Mouse (Mus musculus) liver, embryonic 16.5 days (tissue): Measurements from ENCODE around the gene Gm9. TPM values are rescaled to one million over a fixed set of nuclear protein-coding genes. Genes with fewer than 3 reads are reported as not detected.
"Not testable (repeated sequence)": the region's sequence is repeated elsewhere in the genome, so short reads cannot be mapped to it uniquely, and the experiment has no call there.

Experiments used
- ATAC-seq: fragments of 200-750 bp; cut with Nextera tagmentation; 2 replicates; pipeline ENCODE4 v1.8.0; 2017; ENCODE audit warnings: low read depth, mild to moderate bottlenecking, moderate number of reproducible peaks, moderate library complexity
- H3K27ac ChIP-seq: fragments of 300-500 bp; sonication (generic); 2 replicates; pipeline ENCODE4 v1.5.1; 2014; ENCODE audit warnings: mild to moderate bottlenecking, low read length
- H3K27me3 ChIP-seq: fragments of 300-500 bp; sonication (generic); 2 replicates; pipeline ENCODE4 v1.6.1; 2014; ENCODE audit warnings: low read depth, low read length, mixed read lengths; ENCODE audit not compliant: control insufficient read depth, insufficient read depth
- H3K36me3 ChIP-seq: fragments of 300-500 bp; sonication (generic); 2 replicates; pipeline ENCODE4 v1.6.1; 2014; ENCODE audit warnings: mild to moderate bottlenecking; ENCODE audit not compliant: control insufficient read depth, insufficient read depth
- H3K4me1 ChIP-seq: fragments of 300-500 bp; sonication (generic); 2 replicates; pipeline ENCODE4 v1.6.1; 2014; ENCODE audit warnings: low read depth, low read length, mixed read lengths; ENCODE audit not compliant: control insufficient read depth
- H3K4me2 ChIP-seq: fragments of 300-500 bp; sonication (generic); 2 replicates; pipeline ENCODE4 v1.6.1; 2014; ENCODE audit warnings: low read depth, low read length, mixed read lengths
- H3K4me3 ChIP-seq: fragments of 300-500 bp; sonication (generic); 2 replicates; pipeline ENCODE4 v1.5.1; 2014; ENCODE audit warnings: low read depth, mild to moderate bottlenecking, low read length
- H3K9ac ChIP-seq: fragments of 300-500 bp; sonication (generic); 2 replicates; pipeline ENCODE4 v1.6.1; 2014; ENCODE audit warnings: low read depth, low read length
- H3K9me3 ChIP-seq: fragments of 300-500 bp; sonication (generic); replicated peaks from 2 replicates; pipeline ENCODE4 v1.6.1; 2016; ENCODE audit warnings: low read length; ENCODE audit not compliant: control insufficient read depth
- WGBS: fragments of 180-500 bp; shearing (Covaris S2); extraction: QIAGEN DNeasy Blood & Tissue Kit; methylation state at CpG from one replicate; pipeline ENCODE4 v1.1.7; 2014; ENCODE audit not compliant: insufficient replicate concordance; 5-methylcytosine and 5-hydroxymethylcytosine counted together
- polyA plus RNA-seq: library from polyadenylated mRNA; unstranded; fragments of >200 nt; fragmentation: Nextera tagmentation; extraction: Ambion mirVana; gene quantifications from 2 replicates; pipeline ENCODE4 v1.2.1, GENCODE M21; 2015

Gm9 gene
- polyA plus RNA-seq = not detected in 2 replicates

- H3K36me3 ChIP-seq = no peaks in the 10 kb centered on the region
- no peak within 1 kb of the TSS for H3K27ac ChIP-seq
- no peaks in the 10 kb centered on the region for H3K27me3 ChIP-seq
- ATAC-seq = no peak
- H3K4me3 ChIP-seq = no peak within 1 kb of the TSS
- WGBS = 72% methylated on average over 10 of the region's 10 CpGs
- no peaks in the 10 kb centered on the region for H3K4me1 ChIP-seq
- no peak within 1 kb of the TSS for H3K4me2 ChIP-seq
- no peaks in the 10 kb centered on the region for H3K9me3 ChIP-seq
- no peak within 1 kb of the TSS for H3K9ac ChIP-seq
These were observed at the start of gene Gm9 for GRCm38 (mm10) chrX:37210941-37211340. TSS of gene Gm9 (minus strand) at chrX:37211041.

GRCm38 (mm10) chrX:37249619-37250018 lies 38.8 kb upstream of the Gm9 start, which contains the start of gene Rhox3a:
TSS of gene Rhox3a (plus strand) at chrX:37249919.
- H3K4me2 ChIP-seq, H3K27ac ChIP-seq, H3K9ac ChIP-seq, ATAC-seq, H3K9me3 ChIP-seq, H3K27me3 ChIP-seq, H3K4me1 ChIP-seq, H3K4me3 ChIP-seq, H3K36me3 ChIP-seq: not testable (repeated sequence)
- WGBS = 100% methylated on average over 1 of the region's 3 CpGs

DNA sequence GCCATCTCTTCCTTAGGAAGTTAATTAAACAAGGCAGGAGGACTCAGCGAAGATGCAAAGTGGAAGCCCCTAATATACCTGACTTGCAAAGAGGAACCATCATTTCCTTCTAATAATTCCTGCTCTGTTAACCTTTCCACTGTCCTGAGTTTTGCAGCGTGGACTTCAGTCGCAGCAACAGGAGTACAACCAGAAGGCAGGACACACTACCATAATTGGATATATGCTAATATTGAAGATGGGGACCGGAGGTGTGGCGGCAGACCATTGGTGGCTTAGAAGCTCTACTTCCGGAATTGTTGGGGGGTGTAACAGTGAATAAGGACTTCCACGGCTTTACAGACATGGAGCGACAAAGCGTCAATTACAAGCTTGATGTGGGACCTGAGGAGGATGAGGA lies 33.8 kb upstream of the Gm9 start, which contains the start of gene Rhox2a:
Gene Rhox2a (plus strand): TSS at position 301 of the 400 bp plus-strand sequence.
- not testable (repeated sequence) for H3K27me3 ChIP-seq, H3K36me3 ChIP-seq, H3K4me1 ChIP-seq, ATAC-seq, H3K9ac ChIP-seq, H3K4me2 ChIP-seq, H3K9me3 ChIP-seq, H3K4me3 ChIP-seq, H3K27ac ChIP-seq
- no CpG with 5 or more reads among the region's 9 CpGs for WGBS

- not testable (repeated sequence) for H3K9me3 ChIP-seq, H3K9ac ChIP-seq, H3K36me3 ChIP-seq, H3K4me3 ChIP-seq, H3K4me1 ChIP-seq, H3K4me2 ChIP-seq, ATAC-seq, H3K27ac ChIP-seq, H3K27me3 ChIP-seq
- WGBS = 34% methylated on average over 1 of the region's 1 CpGs
These were observed 11.3 kb upstream of the Gm9 start, which contains the start of gene Rhox1 for GRCm38 (mm10) chrX:37222158-37222557. TSS of gene Rhox1 (minus strand) at chrX:37222258.

- Histone ChIP-seq H3K36me3 (no peaks in the 10 kb centered on the region), H3K4me1 (no peaks in the 10 kb centered on the region), H3K9me3 (no peaks in the 10 kb centered on the region), H3K27ac (no peak overlapping the region), H3K4me3 (no peak overlapping the region), H3K4me2 (no peak overlapping the region), H3K27me3 (no peaks in the 10 kb centered on the region), H3K9ac (no peak overlapping the region)
- WGBS = 43% methylated on average over 8 of the region's 8 CpGs
- no peak for ATAC-seq
These were observed 12.2 kb downstream of the Gm9 start for GRCm38 (mm10) chrX:37198676-37199075.

GRCm38 (mm10) chrX:37191744-37192379 lies 19.0 kb downstream of the Gm9 start:
- H3K27me3 ChIP-seq = no peaks in the 10 kb centered on the region
- no peaks in the 10 kb centered on the region for H3K9me3 ChIP-seq
- H3K27ac ChIP-seq = no peak overlapping the region
- peak overlapping the region; percentile 64 for H3K9ac ChIP-seq
- H3K4me1 ChIP-seq = no peaks in the 10 kb centered on the region; the same call in 1 of the 2 replicates
- no peak for ATAC-seq
- 18% methylated on average over 28 of the region's 28 CpGs for WGBS
- peak overlapping the region; percentile 72 for H3K4me3 ChIP-seq
- no peaks in the 10 kb centered on the region for H3K36me3 ChIP-seq
- peak overlapping the region; percentile 76 for H3K4me2 ChIP-seq

DNA sequence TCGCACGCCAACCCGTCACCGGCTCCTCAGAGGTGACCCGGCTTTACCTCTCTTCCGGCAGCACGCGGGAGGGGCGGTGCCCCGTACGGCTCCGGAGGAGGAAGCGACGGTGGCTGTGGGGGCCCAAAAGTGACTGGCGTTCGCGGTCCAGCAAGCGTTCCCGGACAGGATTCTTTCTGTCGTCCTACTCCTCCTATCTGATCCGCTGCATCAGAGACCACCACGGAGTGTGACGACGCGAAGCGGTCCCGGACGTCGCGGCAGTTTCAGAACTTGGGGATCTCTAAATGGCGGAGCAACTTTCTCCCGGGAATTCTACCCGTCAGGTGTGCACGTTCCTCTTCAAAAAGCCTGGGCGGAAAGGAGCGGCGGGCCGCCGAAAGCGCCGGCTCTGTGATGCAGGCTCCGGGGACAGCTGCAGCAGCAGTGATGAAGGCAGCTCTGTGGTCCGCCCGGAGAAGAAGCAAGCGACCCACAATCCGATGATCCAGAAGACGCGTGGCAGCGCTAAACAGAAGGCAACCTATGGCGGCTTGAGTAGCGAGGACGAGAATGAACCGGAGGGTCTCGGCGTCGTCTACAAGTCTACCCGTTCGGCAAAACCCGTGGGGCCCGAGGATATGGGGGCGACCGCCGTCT lies 19.6 kb downstream of the Gm9 start, which contains the start of the genes Ndufa1 and Rnf113a1:
Gene Ndufa1 (minus strand): TSS at position 59 of the 639 bp plus-strand sequence.
Gene Rnf113a1 (plus strand): TSS at position 141 of the 639 bp plus-strand sequence.
- H3K36me3 ChIP-seq = no peaks in the 10 kb centered on the region
- H3K27ac ChIP-seq = no peak within 1 kb of the TSS
- peak; percentile 90 for ATAC-seq

DNA sequence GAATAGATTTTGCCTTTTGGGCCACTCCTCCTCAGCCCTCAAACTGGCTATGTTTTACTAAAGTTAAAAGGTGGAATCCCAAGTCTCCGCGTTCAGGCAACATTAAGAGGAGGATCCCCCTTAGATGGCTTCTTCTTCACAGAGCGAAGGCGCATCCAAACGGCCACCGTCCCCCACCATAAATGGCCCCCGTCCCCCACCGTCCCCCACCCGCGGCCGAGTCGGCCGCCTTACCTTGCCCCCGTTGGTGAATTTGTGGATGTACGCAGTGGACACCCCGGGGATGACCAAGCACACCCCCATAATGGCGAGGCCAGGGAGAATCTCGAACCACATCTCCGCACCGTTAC lies 20.1 kb downstream of the Gm9 start:
- no peak for ATAC-seq
- Histone ChIP-seq H3K4me2 (peak overlapping the region; percentile 76), H3K4me1 (no peaks in the 10 kb centered on the region; the same call in 1 of the 2 replicates), H3K36me3 (no peaks in the 10 kb centered on the region), H3K27ac (no peak overlapping the region), H3K27me3 (no peaks in the 10 kb centered on the region), H3K9ac (peak overlapping the region; percentile 53), H3K9me3 (no peaks in the 10 kb centered on the region), H3K4me3 (peak overlapping the region; percentile 72)
- WGBS = 16% methylated on average over 20 of the region's 20 CpGs

More for the DNA sequence above, 19.6 kb downstream of the Gm9 start, which contains the start of the genes Ndufa1 and Rnf113a1:
- no peaks in the 10 kb centered on the region; the same call in 1 of the 2 replicates for H3K4me1 ChIP-seq
- 15% methylated on average over 63 of the region's 63 CpGs for WGBS
- H3K4me2 ChIP-seq = peak within 1 kb of the TSS; percentile 76
- H3K27me3 ChIP-seq = no peaks in the 10 kb centered on the region
- peak within 1 kb of the TSS; percentile 72 for H3K4me3 ChIP-seq
- H3K9ac ChIP-seq = peak within 1 kb of the TSS; percentile 64
- H3K9me3 ChIP-seq = no peaks in the 10 kb centered on the region

- not testable (repeated sequence) for H3K27ac ChIP-seq, H3K27me3 ChIP-seq, H3K4me2 ChIP-seq, H3K4me3 ChIP-seq, ATAC-seq, H3K36me3 ChIP-seq, H3K4me1 ChIP-seq, H3K9me3 ChIP-seq, H3K9ac ChIP-seq
- WGBS = 31% methylated on average over 8 of the region's 8 CpGs
These were observed 26.4 kb downstream of the Gm9 start for GRCm38 (mm10) chrX:37184401-37184800.
